Mouse (Mus musculus) gastrocnemius, postnatal 4 days (tissue): ENCODE measurements around the gene Ncapd3. TPM values are rescaled to one million over a fixed set of nuclear protein-coding genes. Genes with fewer than 3 reads are reported as not detected.

ENCODE experiments used
- DNase-seq, 2 experiments: peaks; one replicate each; pipeline ENCODE4 v3.0.0; 2021 to 2022; ENCODE audit warnings: low spot score in 2 of 2, mixed read lengths in 2 of 2
- total RNA-seq, 2 experiments: library from RNA; stranded (reverse); gene quantifications; 2 replicates each; pipeline ENCODE4 v1.2.3; 2021

Ncapd3 gene
- total RNA-seq, 2 experiments from 2014 or later, result 14.5 to 17.4 TPM

DNA sequence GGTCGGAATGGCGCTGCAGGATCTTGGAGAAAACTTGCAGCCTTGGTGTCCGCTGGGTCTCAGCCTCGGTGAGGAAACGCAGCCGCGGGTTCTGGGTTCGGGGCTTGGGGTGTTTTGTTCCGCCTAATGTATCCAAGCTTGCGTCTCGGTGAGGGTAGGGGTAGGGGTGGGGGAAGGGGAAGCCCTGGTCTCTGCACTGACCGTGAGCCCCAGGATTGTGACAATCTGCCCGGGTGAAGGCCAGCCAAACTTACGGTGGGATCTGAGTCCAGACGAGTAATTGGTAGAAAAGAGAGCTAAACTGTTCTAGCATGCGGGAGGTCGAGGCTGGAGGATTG, 757 bp downstream of the Ncapd3 start:
- no peak for DNase-seq

DNA sequence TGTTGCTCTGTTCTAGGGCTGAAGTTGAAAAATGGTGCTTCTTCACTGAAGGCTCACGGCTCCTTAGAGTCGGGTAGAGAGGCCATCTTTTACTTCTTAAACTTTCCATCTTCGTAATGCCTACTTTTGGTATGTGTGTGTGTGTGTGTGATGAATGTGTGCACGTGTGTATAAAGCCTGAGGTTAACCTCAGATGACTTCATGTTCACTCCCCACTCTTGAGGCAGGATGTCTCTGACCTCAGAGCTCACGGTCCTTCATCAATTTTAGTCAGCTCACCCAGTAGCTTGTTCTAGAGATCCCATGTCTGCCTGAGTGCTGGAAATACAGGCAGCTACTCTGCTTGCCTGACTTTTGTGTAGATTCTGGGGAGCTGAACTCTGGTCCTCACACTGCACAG, 13.9 kb downstream of the Ncapd3 start:
- no peak for DNase-seq

DNA sequence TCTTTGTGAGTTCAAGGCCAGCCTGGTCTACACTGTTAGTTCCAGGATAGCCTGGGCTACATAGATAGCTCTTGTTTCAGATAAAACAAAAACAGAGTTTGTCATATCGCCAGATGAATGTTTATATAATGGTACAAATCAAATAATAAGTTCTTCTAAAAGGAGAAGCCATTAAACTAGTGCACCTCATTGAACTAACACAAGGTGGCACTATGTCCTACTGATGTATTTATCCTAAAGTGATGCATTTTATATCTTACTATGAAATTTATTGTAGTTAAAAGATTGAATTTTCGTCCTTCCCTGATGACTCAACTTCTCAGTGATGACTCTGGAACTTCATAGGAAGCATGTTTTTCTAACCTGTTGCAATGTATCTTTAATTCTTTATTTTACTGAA, 19.5 kb downstream of the Ncapd3 start:
- no peak for DNase-seq

DNA sequence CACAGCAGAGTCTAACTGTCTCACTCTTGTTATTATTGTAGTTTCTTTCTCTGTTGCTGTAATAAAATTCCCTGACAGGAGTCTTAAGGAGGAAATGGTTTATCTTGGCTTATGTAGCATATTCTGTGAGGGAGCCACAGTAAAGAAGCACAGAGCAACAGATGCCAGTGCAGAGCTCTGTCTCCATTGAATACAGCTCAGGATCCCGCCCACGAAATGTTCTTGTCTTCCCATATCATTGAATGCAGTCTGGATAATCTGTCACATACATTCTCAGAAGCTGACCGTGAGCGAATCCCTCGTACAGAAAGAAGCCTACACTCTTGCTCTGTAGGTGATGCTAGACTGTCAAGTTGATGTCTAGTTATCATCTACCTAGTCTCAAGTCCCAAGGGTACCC, 28.4 kb downstream of the Ncapd3 start:
- DNase-seq, result no peak

DNA sequence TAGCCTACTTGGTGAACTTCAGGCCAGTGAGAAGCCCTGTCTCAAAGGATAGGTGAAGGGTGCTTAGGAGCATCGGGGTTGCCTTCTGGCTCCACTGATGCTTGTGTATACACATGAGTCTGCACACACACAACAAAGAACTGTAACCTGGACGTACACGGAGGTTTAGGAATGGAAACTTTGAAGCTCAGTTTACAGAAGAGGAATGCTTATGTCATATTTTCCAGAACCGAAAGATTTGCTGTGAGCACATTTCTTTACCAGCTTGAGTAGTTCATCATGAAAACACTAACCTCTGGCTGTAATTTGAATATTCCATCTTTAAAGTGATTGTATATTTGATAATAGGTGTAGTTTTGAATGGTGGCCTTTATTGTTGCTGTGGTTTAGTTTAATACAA, 40.9 kb downstream of the Ncapd3 start:
- no peak for DNase-seq

- no peak for DNase-seq
Observed at GRCm38 (mm10) chr9:27074677-27075076, 44.7 kb downstream of the Ncapd3 start.

GRCm38 (mm10) chr9:27075812-27076211, 45.8 kb downstream of the Ncapd3 start:
- DNase-seq, result no peak

GRCm38 (mm10) chr9:27086256-27086655, 56.3 kb downstream of the Ncapd3 start:
- no peak for DNase-seq

- DNase-seq, result no peak
Observed at GRCm38 (mm10) chr9:27087402-27087801, 57.4 kb downstream of the Ncapd3 start.

DNA sequence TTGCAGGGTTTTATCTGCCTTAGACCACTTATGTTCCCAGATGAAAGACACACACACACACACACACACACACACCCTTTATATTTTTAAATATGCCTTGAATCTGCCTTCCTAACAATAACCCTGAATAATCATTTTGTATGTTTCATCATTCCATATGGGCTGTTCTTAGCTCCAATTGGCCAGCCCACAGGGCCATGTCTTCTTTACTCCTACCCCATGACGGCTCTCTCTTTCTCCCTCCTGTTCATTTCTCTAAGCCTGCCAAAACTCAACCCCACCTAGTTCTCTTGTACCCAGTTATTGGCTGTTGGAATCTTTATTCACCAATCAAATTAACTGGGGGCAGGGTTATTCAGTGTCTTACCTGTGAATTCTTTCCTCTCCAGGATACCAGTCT, 60.2 kb downstream of the Ncapd3 start:
- DNase-seq, result no peak

- no peak for DNase-seq
Observed at GRCm38 (mm10) chr9:27090801-27091775, 61.1 kb downstream of the Ncapd3 start.

- DNase-seq, result no peak
Observed at GRCm38 (mm10) chr9:27092916-27093315, 62.9 kb downstream of the Ncapd3 start.

DNA sequence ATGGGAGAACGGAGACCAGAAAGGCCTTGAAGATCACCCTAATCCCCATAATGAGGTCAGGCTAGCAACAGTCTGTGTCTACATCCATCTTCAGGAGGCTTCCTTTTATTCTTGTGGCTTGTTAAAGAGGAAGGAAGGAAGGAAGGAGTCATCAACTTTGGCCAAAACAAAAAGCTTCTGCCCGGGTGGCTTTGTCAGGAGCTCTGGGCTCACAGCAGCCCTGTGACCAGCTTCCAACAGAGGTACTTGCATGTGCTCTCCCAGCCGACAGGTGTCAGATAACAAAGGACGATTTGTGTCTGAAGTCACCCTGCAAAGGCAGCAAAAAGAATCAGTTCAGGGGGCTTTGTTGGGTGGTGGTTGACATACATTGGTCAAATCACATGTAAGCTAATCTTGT, 68.1 kb downstream of the Ncapd3 start:
- no peak for DNase-seq

DNA sequence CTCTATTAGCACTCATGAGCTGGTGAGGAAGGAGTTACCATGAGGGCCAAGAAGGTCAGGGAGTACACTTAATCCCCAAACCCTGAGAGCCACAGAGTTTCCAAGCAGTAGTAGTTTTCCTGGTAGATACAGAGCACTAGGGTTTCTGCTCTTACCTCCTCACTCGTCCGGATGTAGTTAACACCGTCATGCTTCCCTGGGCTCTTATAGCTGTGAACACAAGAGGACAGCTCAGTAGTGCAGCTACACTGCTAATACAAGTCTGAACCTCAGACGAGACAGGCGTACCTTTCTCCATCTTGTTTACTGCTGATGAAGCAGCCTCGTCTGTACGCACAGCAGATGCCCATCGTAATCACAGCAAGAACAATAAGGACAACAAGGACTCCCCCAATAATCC, 68.6 kb downstream of the Ncapd3 start:
- no peak for DNase-seq

DNA sequence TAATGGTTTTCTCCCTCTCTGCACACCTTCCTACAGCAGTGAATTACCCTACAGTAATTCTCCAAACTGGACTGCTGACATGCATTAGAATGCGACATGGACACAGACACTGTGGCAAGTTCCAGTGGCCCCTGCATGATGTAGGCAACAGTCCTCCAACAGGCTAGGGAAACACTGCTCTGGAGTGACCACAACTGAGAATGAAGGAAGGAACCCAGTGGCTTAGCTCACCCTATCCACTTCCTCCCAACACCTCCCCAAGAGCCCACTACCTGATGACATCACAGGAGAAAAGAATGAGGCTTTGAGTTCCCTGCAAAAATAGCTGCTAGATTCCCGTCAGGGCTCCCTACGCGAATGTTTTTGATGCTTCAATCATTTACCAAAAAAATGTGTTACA, 69.5 kb downstream of the Ncapd3 start:
- DNase-seq, result no peak

DNA sequence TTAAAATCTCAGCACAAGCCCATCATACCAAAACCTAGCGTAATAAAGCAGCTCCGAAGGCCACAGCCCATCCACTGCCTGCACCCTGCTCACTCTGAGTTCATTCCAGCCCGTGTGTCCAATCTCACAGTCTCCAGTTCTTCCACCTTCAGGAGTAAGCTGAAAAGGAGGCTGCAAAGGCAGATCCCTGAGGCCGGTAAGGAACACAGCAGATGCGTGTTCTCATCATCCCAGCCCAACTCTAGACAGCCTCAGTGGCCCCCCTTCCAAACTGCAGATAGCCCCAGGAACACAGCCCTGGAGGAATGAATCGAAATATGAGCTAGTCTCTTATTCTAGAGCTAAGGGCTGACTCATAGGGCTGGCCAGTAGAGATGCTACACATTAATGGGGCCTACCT, 71.5 kb downstream of the Ncapd3 start:
- no peak for DNase-seq

- DNase-seq, result peak in 1 of 2 experiments; percentile 24
Observed at GRCm38 (mm10) chr9:27106081-27106480, 76.1 kb downstream of the Ncapd3 start.

GRCm38 (mm10) chr9:27108451-27108850, 78.5 kb downstream of the Ncapd3 start:
- DNase-seq, result no peak

- DNase-seq, result peak in 1 of 2 experiments; percentile 37
Observed at GRCm38 (mm10) chr9:27109533-27110514, 79.8 kb downstream of the Ncapd3 start.

- DNase-seq, result no peak
Observed at GRCm38 (mm10) chr9:27110681-27111080, 80.7 kb downstream of the Ncapd3 start.

- DNase-seq, result no peak
Observed at GRCm38 (mm10) chr9:27111756-27112155, 81.8 kb downstream of the Ncapd3 start.

DNA sequence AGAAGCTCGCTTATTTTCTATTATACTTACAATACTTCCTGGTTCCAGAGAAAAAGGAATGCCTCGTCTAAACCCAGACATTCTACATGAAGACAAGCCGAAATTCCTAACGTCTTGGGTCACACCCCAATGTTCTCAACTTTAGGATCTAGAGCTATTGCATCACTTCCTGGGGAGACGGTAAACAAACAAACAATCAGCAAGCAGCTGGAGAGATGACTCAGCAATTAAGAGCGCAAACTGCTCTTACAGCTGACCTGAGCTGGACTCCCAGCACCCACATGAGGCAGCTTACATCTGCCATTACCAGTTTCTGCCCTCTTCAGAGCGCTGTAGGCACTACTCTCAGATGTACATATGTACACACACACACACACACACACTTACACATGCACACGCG, 91.3 kb downstream of the Ncapd3 start:
- no peak for DNase-seq
